Mouse (Mus musculus) 3134 (cell line): ENCODE measurements around the gene Acer1.
"Not testable (repeated sequence)": the region's sequence is repeated elsewhere in the genome, so short reads cannot be mapped to it uniquely, and the experiment has no call there.

Experiments used
- DNase-seq: peaks from one replicate; pipeline ENCODE4 v3.0.0-alpha.2; 2011; ENCODE audit warnings: low spot score; ENCODE audit not compliant: insufficient read length; ENCODE audit errors: extremely low read depth

The Acer1 gene

DNA sequence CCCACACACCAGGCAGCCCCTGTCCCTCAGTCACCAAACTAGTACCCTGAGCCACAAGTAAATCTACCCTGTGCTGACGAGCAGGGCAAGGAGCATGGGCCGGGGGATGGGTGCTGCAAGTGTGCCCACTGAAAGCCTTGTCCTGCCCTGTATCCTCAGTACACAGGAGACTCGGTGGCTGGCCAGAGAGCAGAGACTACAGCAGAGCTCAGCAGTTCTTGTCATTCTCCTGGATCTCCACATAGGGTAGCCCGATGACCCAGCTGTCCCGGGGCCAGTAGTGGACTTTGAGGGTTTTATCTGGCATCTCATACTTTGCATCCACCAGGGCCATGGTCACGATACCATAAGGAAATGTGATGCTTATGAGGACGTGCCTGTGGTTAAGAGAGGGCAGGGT, 27.1 kb downstream of the Acer1 start:
- no peak for DNase-seq

DNA sequence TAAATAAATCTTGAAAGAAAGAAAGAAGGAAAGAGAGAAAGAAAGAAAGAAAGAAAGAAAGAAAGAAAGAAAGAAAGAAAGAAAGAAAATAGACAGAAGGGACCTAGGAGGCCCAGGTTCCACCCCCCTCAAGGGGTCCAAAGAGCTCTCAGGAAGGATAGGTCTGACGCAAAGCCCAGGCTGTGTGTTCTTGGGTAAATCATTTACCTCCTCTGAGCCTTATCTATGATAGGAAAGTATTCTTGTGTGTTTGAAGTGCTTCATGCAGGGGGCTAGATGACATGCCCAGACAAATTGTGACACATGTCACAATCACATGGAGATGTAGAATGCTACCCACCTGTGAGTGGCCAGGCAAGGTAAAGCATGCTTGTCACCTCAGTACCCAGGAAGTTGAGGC, 29.3 kb downstream of the Acer1 start:
- DNase-seq, result no peak

- no peak for DNase-seq
These were observed 31.0 kb downstream of the Acer1 start for GRCm38 (mm10) chr17:56950915-56951314.

GRCm38 (mm10) chr17:56938751-56939150, 43.2 kb downstream of the Acer1 start:
- no peak for DNase-seq

GRCm38 (mm10) chr17:56936731-56937130, 45.2 kb downstream of the Acer1 start:
- no peak for DNase-seq

DNA sequence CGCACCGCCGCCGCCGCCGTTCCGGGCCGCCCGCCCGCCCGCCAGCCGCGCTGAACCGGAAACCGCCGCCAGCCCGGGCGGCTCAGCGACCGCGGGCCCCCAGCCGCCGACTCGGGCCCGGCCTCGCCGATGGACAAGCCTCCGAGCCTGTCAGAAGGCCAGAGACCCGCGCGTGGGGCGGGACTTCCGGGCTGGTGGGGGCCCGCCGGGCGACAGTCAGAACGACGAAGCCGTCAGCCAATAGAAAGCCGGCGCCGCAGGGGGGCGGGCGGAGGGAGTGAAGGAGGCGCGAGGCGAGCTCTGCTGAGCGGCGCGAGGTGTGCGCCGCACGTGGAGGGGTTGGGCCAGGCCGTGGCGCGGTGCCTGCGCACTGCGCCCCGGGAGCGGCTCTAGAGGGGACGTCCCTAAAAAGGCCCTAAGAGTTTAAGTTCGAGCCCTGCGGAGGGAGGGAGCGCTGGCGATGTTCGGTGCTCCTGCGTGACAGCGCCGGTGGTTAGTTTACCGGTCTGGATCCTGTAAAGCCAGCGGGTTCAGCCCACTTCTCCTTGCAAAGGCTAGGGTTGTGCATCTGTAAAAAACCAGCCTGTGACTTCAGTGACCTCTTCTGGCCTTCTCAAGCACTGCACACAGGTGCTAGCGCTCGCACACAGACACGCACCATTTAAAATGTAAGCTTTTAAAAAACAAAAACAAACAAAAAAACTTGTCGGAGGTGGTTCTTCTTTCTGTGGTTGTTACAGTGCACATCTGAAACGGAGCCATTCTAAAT, 46.4 kb downstream of the Acer1 start, which contains the start of gene Mllt1:
Gene Mllt1 (minus strand): TSS at position 53 of the 769 bp plus-strand sequence.
- peak; percentile 69 for DNase-seq

DNA sequence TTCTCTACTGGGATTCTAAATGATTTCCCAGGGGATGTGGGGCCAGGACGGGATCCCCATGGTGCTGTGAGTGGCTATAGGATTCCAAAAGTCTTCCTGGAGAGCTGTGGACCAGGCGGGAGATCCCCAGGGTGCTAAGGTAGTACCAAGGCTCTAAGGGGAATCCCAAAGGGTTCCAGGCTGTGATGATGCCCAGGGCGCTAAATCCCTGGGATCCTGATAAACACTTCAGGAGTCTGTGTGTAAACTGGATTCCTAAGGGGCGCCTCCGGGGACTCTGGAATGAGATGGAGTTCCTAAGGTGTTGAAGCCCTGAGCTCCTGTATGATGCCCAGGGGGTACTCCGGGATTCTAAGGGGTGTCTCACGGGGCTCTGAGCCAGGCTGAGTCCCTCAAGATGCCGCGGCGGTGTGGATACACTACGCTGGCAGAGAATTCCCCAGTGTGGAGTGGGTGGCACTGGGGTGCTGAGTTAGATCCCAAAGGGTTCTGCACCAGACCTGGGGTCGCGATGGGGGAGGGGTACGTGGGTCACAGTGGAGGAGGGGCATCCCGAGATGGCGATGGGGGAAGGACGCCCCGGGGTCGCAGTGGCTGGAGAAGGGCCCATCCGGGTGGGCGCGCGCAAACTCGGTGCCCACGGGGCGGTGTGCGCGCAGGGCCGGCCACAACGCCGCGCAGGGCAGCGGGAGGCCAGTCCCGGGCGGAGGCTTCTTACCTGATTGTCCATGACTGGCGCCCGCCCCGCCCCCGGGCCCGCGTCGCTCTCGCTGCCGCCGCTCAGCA, 47.2 kb downstream of the Acer1 start:
- peak; percentile 29 for DNase-seq

- no peak for DNase-seq
These were observed 48.5 kb downstream of the Acer1 start for GRCm38 (mm10) chr17:56933395-56933794.

DNA sequence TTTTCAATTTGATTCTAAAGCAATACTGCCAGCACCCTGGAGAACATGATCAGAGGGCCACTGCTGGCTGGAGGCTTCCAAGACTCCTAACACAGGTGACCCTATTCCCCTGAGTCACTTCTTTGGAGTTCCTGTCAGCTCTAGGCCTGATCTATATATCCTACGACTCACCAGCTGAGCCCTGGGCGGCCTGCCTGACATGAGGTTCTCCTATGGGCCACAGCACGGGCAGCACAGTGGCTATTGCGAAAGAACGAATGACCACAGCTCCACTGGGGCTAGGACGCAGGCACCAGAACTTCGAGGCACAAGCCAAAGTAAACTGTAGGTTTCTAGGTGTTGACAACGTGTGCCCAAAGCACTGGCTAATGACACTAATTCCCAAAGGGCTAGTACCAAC, 51.9 kb downstream of the Acer1 start:
- DNase-seq, result peak; percentile 48

- DNase-seq, result no peak
These were observed 52.4 kb downstream of the Acer1 start for GRCm38 (mm10) chr17:56929530-56929929.

- DNase-seq, result no peak
These were observed 52.8 kb downstream of the Acer1 start for GRCm38 (mm10) chr17:56929101-56929500.

DNA sequence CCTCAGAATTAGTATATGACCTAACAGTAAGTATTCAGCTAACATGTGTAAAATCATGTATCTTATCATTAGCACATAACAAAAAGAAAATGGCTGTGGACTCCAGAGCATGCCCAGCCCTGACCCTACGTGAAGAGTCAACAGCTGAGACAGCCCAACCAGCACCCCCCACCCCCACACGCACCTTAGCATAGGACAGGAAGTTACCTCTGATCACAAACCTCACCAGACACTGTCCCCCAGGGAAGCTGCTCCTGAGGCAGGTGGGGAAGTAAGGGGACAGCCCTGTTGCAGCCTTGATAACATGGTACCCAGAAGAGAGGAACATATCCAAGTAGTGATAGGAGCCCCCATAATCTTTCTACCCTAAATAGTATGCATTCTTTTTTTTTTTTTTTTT, 55.9 kb downstream of the Acer1 start:
- no peak for DNase-seq

DNA sequence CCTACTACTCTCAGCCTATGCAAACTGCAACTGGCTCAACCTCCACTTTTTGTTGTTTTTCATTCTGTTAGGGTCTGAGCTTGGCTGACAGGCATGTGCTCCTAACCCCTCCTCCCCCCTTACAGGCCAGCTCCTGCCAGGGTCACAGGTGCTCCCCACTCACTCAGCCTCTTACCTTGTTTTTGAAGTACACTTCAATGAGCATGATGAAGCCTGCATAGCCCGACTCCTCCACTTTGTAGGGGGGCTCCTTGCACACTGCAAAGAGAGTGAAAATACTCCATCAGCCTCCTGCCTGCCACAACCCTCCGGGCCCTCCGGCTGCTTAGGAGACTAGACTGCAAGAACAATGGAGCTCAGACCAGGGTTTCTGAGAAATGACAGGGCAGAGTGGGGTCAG, 62.2 kb downstream of the Acer1 start:
- DNase-seq, result no peak

DNA sequence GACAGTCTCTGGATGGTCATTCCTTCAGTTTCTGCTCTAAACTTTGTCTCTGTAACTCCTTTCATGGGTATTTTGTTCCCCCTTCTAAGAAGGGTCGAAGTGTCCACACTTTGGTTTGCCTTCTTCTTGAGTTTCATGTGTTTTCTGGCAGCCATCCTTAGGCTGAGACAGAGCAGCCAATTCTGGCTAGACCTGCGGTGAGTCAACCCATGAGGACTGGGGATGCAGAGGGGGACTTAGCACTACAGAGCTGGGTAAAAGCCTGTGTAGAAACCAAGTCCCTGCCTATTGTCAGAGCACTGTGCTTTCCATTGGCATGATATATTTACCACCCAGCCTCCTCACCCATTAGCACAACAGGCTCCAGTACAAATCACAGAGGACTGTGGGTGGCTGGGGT, 64.8 kb downstream of the Acer1 start:
- no peak for DNase-seq

DNA sequence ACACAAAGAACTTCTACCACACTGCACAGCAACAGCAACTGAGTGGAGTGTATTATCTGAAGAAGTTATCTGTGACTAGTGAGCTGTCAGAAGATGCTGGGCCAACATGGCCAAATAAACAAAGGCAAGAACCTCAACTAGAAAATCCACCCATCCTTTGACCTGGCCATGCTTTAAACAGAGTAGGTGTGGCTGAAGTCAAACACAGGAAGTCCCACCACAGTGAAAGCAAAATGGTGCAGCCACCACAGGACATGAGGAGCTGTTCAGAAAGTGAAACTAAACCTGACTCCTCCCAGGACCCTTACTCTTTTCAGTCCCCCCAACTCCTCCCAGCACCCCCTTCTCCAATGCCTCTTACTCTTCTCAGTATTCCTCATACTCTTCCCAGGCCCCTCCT, 68.5 kb downstream of the Acer1 start:
- no peak for DNase-seq

GRCm38 (mm10) chr17:56913023-56913422, 68.9 kb downstream of the Acer1 start:
- no peak for DNase-seq

- DNase-seq, result not testable (repeated sequence)
These were observed 72.2 kb downstream of the Acer1 start for GRCm38 (mm10) chr17:56909764-56910163.

- no peak for DNase-seq
These were observed 74.0 kb downstream of the Acer1 start for GRCm38 (mm10) chr17:56907887-56908286.

DNA sequence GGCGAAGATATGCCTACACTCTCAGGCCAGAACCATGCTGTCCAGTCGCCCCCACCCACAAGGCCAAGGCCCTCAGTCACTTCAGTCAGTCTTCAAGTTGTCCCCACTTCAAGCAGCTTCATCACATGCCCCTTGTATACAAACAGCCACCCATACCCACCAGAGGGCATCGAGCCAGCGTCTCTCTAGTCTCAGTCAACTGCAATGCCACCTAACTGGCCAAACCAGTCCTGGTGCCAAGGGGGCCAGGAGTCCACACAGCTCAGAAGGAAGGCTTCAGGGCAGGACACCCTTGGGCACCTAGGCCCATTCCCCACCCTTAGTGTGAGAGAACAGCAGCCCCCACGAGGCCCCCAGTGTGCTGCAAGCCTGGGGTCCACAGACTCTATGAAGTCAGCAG, 74.8 kb downstream of the Acer1 start:
- DNase-seq, result no peak

- DNase-seq, result no peak
These were observed 75.8 kb downstream of the Acer1 start for GRCm38 (mm10) chr17:56906166-56906565.
